Mouse (Mus musculus) embryo, embryonic 10 days (tissue): ENCODE measurements around the gene Batf3.

Experiments used
- DNase-seq: peaks from one replicate; pipeline ENCODE4 v3.0.0-alpha.2; 2015; ENCODE audit warnings: low spot score

The Batf3 gene

DNA sequence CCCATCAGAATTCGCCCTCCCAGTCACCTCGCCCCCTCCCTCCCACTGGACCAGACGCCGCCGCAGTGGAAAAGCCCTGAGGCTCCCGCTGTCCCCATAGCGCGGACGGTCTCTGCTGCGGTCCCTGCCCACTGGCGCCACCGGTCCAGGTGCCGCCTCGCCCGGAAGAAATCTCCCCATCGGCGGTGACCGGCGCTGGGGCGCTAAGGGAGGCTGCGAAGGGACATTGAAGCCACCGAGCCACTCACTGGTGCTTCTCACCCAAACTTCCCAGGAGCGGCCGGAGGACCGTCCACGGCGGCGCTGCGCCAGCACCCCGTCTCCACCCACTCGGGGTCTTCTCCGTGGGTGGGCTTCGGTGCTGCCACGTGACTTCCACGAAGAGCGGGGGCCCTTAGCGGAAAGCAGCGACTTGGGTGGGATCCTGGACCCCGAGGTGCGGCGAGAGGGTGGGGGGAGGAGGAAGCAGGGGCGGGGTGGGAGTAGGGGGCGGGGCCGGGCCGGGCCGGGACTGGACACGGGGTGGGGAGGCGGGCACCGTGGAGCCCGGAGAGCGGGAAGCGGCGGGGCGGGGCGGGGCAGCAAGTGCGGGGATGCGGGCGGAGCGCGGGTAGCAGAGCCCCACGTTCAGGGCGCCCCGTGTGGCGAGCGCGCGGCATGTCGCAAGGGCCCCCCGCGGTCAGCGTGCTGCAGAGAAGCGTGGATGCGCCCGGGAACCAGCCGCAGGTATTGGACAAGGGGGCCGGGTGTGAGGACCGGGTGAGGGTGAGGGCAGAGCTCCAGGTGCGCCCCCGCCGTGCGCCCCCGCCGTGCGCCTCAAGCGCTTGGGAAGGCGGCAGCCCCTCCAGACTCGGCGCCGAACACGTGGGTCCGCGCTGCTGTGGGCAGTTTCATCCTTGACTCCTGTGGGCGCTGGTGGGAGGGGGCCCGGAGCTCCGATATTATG lies at the start of gene Batf3:
TSS of gene Batf3 (plus strand) at position 46 of the 946 bp plus-strand sequence.
- DNase-seq: peak; percentile 61

DNA sequence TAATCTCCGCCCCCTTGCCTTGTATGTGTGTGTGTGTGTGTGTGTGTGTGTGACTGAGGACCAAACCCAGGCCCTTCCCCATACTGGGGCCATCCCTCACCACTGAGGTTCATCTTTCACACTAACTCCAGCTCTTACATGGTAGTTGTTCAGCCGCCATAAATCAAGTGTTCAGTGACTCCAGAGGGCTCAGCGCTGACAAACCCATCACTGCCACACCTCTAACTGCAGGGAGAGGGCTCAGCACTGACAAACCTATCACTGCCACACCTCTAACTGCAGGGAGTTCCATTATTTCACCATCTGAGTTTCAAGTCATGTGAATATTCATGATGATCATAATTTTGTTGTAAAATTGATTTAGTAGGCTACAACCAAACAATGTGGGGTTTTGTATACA lies 44.1 kb upstream of the Batf3 start:
- no peak for DNase-seq

DNA sequence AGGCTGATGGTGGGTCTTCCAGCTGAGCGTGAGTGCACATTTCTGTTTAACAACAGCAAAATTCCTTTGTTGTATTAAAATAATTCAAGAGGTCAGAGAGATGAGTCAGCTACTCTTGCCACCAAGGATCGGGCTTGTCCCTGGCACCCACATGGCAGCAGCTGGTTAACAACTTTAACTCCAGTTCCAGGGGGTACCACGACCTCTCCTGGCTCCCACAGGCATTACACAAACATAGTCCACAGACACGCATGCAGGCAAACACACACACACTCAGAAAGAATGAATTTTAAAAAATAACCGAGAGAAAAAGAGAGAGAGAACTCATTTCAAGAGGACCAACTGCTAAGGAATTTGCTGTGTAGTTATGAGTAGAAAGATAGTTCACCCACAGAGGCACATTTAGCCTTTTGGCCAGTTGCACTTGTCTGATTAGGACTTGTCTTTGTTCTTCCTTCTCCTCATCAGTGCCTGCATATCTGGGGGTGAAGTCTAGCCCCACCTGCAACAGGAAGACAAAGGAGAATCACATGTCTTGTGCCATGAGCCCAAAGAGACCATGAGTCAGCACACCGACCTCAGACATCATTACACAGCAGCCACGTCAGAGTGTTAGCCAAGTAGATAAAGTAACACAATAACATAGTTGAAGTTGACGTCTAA lies 42.6 kb upstream of the Batf3 start:
- peak; percentile 37 for DNase-seq

DNA sequence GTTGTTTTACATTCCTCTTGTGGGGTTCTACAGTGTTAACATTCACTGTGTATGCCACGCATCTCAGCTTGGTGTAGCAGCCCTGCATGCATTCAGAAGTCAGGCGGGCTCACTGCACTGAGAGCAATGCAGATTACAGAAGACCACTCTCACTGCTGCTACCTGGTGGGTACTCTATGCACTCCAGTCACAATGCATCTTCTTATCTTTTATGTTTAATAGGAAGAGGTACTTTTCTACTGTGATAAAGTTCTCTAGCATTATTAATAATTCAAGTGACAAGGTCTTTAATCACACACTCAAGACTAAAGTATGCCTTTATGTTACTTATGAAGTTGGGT lies 42.1 kb upstream of the Batf3 start:
- DNase-seq: no peak

DNA sequence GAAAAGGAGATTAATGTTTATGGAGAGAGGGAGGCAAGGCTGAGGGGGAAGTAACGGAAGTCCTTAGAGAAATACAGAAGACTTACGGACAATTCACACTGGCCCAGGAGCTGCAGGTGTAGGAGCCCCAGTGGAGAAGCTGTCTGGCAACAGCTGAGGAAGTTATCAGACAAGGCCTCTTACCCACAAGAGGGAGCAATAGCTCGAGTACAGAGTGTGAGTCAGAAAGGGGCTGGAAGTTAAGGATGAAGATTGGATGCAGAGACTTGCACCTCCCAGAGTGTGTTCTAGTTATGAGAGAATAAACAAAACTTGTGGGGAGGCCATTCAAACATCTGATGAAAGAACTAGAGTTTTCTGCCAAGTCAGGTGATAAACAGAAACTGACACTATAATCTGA lies 40.2 kb upstream of the Batf3 start:
- DNase-seq: no peak

DNA sequence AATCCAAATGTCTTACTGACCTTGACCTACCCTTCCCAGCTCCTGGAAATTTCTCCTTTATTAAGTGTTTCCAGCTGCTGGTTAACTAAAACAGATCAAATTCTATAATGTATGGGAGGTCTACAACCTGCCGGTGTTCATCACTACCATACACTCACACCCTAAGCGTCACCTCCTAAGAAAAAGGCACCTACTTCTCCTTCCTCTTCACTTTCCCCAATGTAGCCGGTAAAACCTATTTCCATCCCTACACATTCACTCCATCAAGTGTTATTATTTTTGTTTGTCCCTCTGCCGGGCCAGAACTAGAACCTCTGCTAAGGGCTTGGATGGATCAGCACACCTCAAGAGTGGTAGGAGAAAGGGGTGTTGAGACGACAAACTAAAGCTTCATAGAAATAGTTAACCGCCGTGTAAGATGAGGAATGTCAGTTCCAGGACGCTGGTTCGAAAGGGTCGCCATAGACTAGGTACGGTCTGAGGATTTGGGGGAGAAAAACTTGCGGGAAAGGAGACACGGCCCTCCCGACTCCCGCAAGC lies 35.3 kb upstream of the Batf3 start:
- DNase-seq: no peak

DNA sequence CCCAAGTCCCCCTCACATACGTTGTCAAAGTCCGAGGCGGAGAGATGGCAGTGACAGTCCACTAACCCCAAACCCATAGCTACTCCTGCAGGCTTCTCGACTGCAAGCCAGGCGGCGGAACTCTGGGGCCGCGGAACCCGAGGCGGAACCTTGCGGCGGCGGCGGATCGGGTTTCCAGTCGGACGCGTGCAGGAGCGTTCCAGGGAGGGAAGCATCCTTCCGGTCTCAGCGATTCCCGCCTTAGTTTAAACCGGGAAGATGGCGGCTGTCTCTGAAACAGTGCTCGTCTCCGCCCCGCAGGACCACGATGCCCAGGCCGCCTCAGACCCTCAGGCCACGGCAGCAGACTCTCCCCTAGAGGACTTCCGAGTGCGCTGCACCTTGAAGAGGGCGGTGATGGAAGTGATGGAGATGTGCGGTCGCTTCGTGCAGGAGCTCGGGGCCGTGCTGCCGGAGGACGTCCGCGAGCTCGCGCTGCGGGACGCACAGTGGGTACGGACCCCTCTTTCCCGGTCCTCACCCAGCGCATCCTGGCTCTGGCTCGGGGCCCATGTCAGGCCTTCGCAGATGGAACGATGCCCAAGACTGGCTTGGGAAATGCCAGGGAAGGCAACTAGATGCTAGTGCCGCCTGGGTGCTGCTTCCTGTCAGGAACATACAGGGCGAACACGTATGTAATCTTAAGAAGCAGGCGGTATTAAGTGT lies 34.7 kb upstream of the Batf3 start, which contains the start of the genes Tatdn3 and Nsl1:
TSS of gene Tatdn3 (minus strand) at position 152 of the 705 bp plus-strand sequence.
TSS of gene Nsl1 (plus strand) at position 232 of the 705 bp plus-strand sequence.
- peak; percentile 92 for DNase-seq

DNA sequence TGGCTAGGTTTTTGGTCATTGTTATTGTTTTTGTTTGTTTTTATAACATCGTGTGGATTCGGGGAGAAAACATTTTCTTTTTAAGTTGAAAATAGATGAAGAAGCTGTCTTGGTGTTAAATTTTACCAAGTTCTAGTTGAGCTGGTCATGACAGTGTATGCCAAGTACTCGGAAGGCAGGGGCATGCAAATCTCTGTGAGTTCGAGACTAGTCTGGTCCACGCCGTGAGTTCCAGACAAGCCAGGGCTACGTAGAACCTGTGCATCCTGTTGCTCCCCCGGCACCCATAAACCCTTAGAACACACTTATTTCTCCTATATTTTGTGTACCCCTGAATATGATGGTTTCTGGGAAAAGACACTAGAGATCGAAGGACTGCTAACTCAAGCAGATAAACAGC lies 33.9 kb upstream of the Batf3 start:
- no peak for DNase-seq

DNA sequence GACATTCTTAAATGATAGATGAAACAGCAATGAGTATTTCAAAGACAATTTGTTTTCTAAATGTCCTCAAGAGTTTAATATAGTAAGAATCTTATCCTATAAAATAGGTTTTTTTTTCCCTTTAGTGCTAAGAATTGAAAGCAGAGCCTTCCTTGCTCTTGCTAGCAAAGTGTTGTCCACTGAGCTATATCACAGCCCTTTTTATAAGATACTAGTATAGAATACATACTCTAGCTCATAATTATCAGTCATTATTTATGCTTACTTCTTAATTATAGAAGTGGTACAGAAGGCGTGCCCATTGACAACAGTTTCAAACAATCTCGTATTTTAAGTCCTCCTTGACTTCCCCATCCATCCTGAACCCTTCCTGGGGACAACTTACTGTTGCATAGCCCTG lies 33.1 kb upstream of the Batf3 start:
- DNase-seq: no peak

DNA sequence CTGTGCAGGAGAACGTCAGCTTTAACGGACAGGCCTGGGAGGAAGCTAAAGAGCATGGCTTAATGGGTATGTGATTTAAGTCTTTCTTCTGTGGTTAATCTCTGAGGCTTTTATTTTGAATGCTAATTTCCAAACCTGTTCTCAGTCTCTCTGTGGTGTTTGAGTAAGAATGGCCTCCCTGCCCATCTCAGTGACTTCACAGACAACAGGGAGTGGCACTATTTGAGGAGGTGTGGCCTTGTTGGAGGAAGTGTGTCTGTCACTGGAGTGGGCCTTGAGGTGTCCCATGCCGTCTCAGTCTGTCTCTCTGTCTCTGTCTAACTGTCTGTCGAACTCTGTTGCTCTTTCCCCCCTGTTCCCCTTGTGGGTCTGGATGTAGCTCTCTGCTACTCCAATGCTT lies 32.5 kb upstream of the Batf3 start:
- no peak for DNase-seq

DNA sequence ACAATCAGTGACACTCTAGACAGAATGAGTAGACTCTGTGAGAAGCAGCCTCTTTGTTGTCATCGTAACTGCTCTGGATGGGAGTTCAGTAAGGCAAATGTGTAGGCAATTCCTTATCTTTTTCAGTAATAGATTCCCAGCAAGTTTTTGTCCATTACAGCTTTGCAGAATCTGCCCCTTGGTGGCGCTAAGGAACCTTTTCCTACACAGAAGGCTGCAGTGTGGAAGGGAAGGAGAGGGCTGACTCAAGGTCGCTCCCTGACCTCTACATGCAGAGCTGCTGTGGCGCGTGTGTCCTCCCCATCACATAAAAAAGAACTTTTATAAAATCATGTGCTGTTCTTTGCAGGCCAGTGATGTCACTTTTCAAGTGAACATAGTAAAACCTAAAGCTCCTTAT lies 29.3 kb upstream of the Batf3 start:
- DNase-seq: peak; percentile 35

DNA sequence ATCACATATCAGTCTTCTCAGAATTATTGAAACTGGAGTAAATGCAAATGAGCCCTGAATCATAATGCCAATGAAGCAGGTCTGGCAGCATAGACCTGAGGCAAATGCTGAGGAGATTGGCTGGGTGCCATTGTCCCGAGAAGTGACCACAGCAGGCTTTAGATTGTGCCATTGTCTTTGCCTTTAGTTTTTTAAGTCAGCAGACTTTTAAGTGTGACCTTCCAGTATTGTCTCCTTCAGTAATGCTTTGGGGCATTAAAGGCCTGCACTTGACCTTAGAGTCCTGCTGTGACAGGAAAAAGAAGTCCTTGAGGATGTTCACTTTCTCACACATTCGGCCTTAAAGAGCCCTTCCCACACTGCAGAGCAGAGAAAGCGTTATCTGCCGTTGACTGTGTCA lies 27.4 kb upstream of the Batf3 start:
- no peak for DNase-seq

DNA sequence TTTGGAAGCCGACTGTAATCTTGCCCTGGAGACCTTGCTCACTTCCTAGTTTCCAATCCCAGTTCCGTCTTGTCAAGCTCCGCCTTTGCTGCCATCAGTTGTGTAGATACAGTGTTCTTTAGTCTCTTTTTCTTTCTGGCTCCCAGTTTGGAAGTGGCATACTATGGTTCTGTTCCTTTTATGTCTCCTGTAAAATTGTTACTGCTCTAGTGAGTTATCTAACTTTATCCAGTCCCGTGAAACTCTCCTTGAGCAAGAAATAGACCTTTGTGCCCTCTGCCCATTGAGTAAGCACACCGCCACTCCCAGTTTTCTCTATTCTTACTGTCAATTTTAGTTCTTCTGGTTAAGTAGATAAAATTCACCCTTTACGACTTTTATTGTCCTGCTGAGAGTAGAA lies 26.0 kb upstream of the Batf3 start:
- DNase-seq: no peak

DNA sequence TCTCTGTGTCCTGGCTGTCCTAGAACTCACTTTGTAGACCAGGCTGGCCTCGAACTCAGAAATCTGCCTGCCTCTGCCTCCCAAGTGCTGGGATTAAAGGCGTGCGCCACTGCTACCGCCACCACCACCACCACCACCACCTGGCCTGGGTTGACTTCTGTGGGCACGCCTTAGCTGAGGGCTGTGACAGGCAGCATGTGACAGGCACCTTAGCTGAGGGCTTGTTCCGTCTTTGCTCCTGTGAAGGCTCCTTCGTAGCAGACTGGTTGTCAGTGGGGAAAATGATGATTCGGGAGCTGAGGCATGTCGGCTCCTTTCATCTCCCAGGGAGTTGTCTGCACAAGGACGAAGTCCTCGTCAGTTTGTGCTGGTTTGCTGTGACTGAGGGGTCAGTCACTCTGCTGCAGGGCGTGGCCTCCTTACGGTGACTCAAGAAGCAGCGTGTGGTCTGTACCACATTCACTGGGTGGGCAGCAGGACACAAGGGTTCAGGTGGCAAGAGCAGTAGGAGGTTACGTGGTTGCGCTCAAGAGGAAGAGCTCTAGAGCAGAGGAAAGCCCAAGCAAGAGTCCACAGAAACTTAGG lies 25.2 kb upstream of the Batf3 start:
- DNase-seq: no peak

DNA sequence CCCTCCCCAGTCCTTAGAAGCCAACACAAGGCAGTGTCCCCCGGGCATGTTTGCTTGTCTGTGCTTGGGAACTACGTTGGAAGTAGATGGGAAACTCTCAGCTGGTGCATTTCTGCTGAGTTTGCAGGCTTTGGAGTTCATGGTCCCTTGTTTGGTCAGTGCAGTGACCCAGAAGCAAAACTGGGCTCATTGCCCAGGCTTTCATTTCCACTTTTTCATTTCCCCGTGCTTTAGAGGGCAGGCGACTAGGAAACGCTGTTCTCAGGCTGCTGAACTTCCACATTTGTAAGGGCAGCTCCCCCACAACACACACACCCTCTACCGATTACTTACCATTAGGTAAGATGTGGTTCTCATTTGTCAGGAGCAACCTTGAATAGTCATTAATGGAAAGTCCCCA lies 24.6 kb upstream of the Batf3 start:
- no peak for DNase-seq

DNA sequence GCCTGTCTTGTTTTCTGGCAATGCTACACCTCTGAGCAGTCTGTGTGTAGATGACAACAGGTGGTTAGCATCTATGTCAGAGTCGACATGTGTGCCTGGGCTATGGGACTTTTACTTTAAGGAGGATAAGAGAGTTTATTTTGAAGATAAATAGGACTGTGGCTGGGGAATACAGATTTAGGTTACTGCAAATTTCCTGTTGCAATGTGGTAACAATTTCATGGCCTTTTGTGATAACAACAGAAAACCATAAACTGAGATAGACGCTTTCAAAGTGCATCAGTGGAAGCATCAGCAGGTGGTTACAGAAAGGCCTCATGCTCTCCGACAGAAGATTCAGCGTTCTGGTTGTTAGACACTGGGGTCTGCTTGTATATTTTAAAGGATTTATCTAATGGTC lies 24.2 kb upstream of the Batf3 start:
- DNase-seq: no peak

DNA sequence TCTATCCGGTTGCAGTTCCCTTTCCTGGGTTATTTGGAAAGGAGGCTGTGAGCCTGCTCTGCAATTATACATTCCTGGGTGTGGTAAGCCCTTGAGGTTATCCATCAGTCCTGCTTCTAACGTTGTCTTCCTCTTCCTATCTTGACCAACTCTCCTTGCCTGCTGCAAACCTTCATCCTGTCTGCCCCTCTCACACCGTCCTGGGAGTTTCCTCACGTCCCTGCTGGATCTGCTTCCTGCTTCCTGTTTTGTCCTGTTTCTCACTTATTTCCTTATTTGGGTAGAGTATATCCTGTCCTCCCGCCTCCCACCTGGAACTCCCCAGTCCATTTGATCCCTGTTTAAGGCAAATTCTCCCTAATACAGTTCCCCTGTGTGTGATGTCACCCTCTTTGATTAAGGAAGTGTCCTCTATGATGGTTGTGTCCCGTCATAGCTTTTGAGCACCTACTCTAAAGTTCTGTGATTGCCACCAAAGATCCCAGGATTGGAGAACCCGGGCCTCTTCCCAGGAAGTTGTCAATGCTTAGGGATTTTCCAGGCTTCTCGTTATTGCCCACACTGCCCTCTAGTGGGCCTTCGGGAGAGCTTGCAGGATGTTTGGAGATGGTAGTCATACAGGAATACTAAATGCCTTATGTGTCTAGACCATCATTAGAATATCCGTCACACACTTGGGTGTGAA lies 22.3 kb upstream of the Batf3 start:
- peak; percentile 77 for DNase-seq

DNA sequence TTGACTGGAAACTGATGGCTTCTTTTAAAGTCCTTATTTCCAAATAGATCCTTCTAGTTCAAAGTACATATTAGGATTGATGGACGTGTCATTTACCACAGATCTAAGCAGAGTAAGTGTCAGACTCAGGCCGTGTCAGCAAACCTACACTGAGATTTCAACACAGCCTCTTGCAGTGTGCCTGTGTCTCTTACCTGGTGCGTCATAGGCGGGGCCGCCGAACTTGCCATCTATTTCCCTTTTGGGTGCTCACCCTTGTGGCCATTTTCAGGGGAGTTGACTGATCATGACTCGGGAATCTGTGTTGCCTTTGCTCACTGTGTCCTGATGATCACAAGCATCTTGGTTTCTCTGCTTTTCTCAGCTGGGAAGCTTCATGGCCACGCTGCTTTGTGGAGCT lies 14.4 kb upstream of the Batf3 start:
- no peak for DNase-seq

DNA sequence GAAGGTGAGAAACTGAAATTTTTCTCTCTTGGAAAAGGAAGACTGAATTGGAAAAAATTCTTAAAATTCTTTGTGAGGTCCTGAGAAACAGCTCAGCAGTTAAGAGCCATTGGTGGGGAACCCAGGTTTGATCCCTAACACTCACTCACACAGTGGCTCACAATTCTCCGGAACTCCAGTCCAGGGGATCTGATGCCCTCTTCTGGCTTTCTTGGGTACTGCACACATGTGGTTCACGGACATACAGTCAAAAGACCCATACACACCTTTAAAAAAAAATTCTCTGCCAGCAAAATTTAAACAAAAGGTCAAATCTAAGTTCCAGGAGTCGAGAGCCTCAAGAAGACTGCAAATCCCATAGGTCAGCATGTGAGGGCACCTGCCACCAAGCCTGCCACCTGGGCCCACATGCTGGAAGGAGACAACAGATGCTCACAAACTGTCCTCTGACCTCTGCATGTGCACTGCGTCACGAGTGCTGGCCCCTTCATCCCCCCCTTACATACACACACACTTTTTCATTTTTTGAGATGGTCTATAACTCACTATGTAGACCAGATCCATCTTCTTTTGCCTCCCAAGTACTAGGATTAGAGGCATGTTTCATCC lies 12.6 kb upstream of the Batf3 start:
- peak; percentile 58 for DNase-seq

DNA sequence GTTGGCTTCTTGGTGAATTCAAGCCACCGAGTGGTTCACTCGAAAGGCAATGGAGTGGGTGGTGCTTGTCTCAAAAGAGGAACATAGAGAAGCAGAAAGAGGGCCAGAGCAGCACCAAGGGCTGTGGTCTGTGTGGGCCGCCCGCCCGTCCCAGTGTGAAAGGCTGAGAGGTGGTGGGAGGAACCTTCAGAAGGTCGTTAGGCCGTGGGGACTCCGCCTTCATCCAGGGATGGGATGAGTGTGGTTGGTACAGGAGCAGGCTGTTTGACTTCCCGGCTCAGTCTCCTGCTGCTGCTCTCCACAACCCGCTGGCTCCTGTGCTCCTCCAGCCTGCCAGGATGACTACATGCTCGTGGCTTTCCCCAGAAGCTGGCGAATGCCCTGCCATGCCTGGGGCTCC lies 12.1 kb upstream of the Batf3 start:
- no peak for DNase-seq

DNA sequence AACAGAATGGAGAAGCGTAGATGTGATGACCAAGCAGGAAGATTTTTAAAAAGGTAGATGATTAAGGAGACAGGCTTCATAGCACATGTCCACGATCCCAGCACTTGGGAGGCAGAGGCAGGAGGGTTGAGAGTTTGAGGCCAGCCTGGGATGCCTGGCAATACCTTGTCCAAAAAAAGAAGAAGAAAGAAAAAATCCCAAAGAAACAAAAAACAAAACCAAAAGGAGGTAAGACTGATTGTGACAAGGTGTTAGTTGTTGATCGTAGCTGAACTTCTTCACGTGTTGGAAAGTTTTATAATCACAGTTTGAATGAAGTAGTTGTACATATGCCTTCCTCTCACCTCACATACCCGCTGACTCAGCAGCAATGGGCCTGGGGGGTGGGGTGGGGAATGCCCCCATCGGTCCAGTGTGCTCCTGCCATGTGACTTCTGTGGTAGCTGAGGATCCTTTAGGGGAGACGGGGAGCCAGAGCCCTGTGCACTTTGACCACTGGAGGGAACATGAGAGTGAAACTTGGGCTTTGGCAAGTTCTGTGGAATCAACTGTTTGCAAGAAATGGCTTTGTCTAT lies 11.3 kb upstream of the Batf3 start:
- DNase-seq: no peak
